Mouse (Mus musculus) cerebellum, adult (tissue): ENCODE data around the gene Cdh20.

Experiments used
- ATAC-seq: cut with Nextera tagmentation; 2 replicates; pipeline ENCODE4 v1.9.2; 2017; ENCODE audit warnings: mild to moderate bottlenecking, moderate library complexity, mixed read lengths; ENCODE audit not compliant: insufficient number of reproducible peaks, low FRiP score, low TSS enrichment

Gene Cdh20

GRCm38 (mm10) chr1:105002179-105002578, 233.8 kb downstream of the Cdh20 start:
- ATAC-seq = peak; percentile 86

- peak; percentile 82 for ATAC-seq
Measured at GRCm38 (mm10) chr1:105003786-105004185, 235.5 kb downstream of the Cdh20 start.

GRCm38 (mm10) chr1:105012616-105013015, 244.3 kb downstream of the Cdh20 start:
- no peak for ATAC-seq

- no peak for ATAC-seq
Measured at GRCm38 (mm10) chr1:105013291-105013690, 245.0 kb downstream of the Cdh20 start.

- no peak for ATAC-seq
Measured at GRCm38 (mm10) chr1:105041668-105042067, 273.3 kb downstream of the Cdh20 start.
